Mouse (Mus musculus): ENCODE data around the gene Ube2d1. TPM values are rescaled to one million over a fixed set of nuclear protein-coding genes. Genes with fewer than 3 reads are reported as not detected.

The Ube2d1 gene
- 49.7 TPM for polyA plus RNA-seq (2017; shearing (Covaris generic))

GRCm38 (mm10) chr10:71285126-71285580, at the start of gene Ube2d1:
Gene Ube2d1, minus strand, starts transcription at chr10:71285262.

DNA sequence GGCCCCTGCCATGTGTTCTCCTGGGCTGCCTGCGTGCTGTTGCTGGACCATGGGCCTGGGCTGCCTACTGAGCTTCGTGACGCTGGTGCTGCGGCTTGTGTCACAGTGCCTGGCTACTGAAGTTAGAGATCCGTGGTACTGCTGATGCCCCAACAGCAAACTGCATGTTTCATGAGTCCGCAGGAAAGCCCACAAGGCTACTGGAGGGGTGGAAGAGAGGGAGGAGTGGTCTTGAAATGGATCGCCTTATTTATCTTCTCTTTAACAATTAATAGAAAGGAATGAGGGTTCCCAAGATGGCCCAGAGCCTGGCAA, 46.9 kb downstream of the Ube2d1 start, which contains the start of gene Tfam:
TSS of gene Tfam (minus strand) at position 41 of the 315 bp plus-strand sequence.

Other genes with a start within 250 kb of the Ube2d1 start
- 0.14 TPM for gene Bicc1, start 125.6 kb downstream of the Ube2d1 start, polyA plus RNA-seq (2017; shearing (Covaris generic))
- gene Tfam, start 47.0 kb downstream of the Ube2d1 start, polyA plus RNA-seq (2017; shearing (Covaris generic)): 91.7 TPM
- gene Cisd1, start 59.7 kb upstream of the Ube2d1 start, polyA plus RNA-seq (2017; shearing (Covaris generic)): 20.1 TPM
- gene Ipmk, start 62.5 kb upstream of the Ube2d1 start, polyA plus RNA-seq (2017; shearing (Covaris generic)): 91.9 TPM

Measured in effector memory CD4-positive, alpha-beta T cell, adult 5 months (primary cell).